Mouse (Mus musculus) myocyte (in vitro differentiated cells): Measurements from ENCODE around the gene Pramel4.
"Not testable (repeated sequence)": the region's sequence is repeated elsewhere in the genome, so short reads cannot be mapped to it uniquely, and the experiment has no call there.

Experiments
- CEBPB ChIP-seq: IDR thresholded peaks from 2 replicates; pipeline ENCODE4 v1.6.1; 2011; ENCODE audit warnings: mild to moderate bottlenecking, moderate library complexity; ENCODE audit not compliant: poor library complexity, insufficient read depth, severe bottlenecking
- E2F4 ChIP-seq: IDR thresholded peaks from one replicate; pipeline ENCODE4 v1.6.1; 2011; ENCODE audit warnings: mild to moderate bottlenecking, control low read depth, moderate library complexity; ENCODE audit not compliant: insufficient read depth
- MAX ChIP-seq: IDR thresholded peaks from one replicate; pipeline ENCODE4 v1.6.1; 2011; ENCODE audit warnings: low read depth, mild to moderate bottlenecking, control low read depth
- MYOD1 ChIP-seq, 3 experiments: IDR thresholded peaks; one replicate each; pipeline ENCODE4 v1.6.1; 2011; ENCODE audit warnings: control low read depth in 2 of 3, low read depth in 2 of 3, mild to moderate bottlenecking in 2 of 3, moderate library complexity in 1 of 3; ENCODE audit not compliant: insufficient read length in 2 of 3, control insufficient read depth in 1 of 3
- MYOG ChIP-seq, 3 experiments: IDR thresholded peaks; one replicate each; pipeline ENCODE4 v1.6.1; 2011; ENCODE audit warnings: control low read depth in 2 of 3, low read depth in 2 of 3, mild to moderate bottlenecking in 2 of 3; ENCODE audit not compliant: insufficient read length in 2 of 3, control insufficient read depth in 1 of 3, insufficient read depth in 1 of 3
- POLR2A ChIP-seq: IDR thresholded peaks from one replicate; pipeline ENCODE4 v1.6.1; 2011; ENCODE audit warnings: low read depth, mild to moderate bottlenecking, control low read depth, moderate library complexity; ENCODE audit not compliant: insufficient read length
- POLR2AphosphoS2 ChIP-seq: IDR thresholded peaks from one replicate; pipeline ENCODE4 v1.6.1; 2011; ENCODE audit warnings: low read depth, control low read depth; ENCODE audit not compliant: insufficient read length
- REST ChIP-seq: IDR thresholded peaks from one replicate; pipeline ENCODE4 v1.6.1; 2011; ENCODE audit warnings: mild to moderate bottlenecking, control low read depth, moderate library complexity; ENCODE audit not compliant: insufficient read depth, insufficient read length
- SRF ChIP-seq: IDR thresholded peaks from one replicate; pipeline ENCODE4 v1.6.1; 2011; ENCODE audit warnings: low read depth; ENCODE audit not compliant: control insufficient read depth, insufficient read length
- TCF12 ChIP-seq: IDR thresholded peaks from one replicate; pipeline ENCODE4 v1.6.1; 2011; ENCODE audit warnings: mild to moderate bottlenecking, control low read depth; ENCODE audit not compliant: poor library complexity, insufficient read depth, severe bottlenecking
- TCF3 ChIP-seq: IDR thresholded peaks from one replicate; pipeline ENCODE4 v1.6.1; 2011; ENCODE audit warnings: low read depth, control low read depth; ENCODE audit not compliant: insufficient read length
- USF1 ChIP-seq: IDR thresholded peaks from one replicate; pipeline ENCODE4 v1.6.1; 2011; ENCODE audit warnings: low read depth, mild to moderate bottlenecking, control low read depth, moderate library complexity

DNA sequence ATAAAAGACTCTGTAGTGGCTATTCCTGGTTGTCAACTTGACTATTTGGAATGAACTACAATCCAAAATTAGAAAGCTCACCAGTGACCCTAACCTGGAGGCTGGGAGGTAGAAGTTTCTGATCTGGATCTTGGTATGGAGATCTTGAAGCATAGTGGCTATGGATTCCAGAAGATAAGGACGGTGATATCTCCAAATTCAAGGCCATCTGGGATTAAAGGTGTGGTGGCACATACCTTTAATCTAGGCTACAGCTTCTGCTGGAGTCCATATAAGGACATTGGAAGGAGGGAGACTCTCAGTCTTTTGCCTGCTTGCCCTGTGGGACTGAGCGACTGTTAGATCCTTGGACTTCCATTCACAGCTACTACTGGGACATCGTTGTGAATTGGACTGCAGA, at the start of gene Pramel4:
- TF ChIP-seq TCF12; POLR2A; CEBPB; MAX; USF1; TCF3; POLR2AphosphoS2; MYOG (IDR thresholded peaks at IDR 0.05; ENCODE audit: control insufficient read depth in 1 of 3, insufficient read depth in 1 of 3, insufficient read length in 2 of 3, low read depth in 2 of 3); REST; E2F4; SRF; MYOD1 (IDR thresholded peaks at IDR 0.05; ENCODE audit: control insufficient read depth in 1 of 3, insufficient read length in 2 of 3, low read depth in 2 of 3): not testable (repeated sequence)
